Mouse (Mus musculus): Measurements from ENCODE around the gene Prkcg.

- TF ChIP-seq POLR2A (IDR thresholded peaks at IDR 0.05; ENCODE audit: borderline replicate concordance, extremely low read depth, insufficient read depth, insufficient read length, poor library complexity, severe bottlenecking) (no peak), CTCF (IDR thresholded peaks at IDR 0.05; ENCODE audit: borderline replicate concordance, extremely low read depth, insufficient read depth, insufficient read length) (no peak)
These were observed 49.8 kb upstream of the Prkcg start for GRCm38 (mm10) chr7:3239193-3239592.
